Mouse (Mus musculus) heart, embryonic 10.5 days (tissue): ENCODE data around the gene Rfc1. TPM values are rescaled to one million over a fixed set of nuclear protein-coding genes. Genes with fewer than 3 reads are reported as not detected.
"Not testable (repeated sequence)": the region's sequence is repeated elsewhere in the genome, so short reads cannot be mapped to it uniquely, and the experiment has no call there.

ENCODE experiments used
- DNase-seq: peaks from one replicate; pipeline ENCODE4 v3.0.0-alpha.2; 2017; ENCODE audit warnings: low spot score
- H3K27ac ChIP-seq: fragments of 300-500 bp; sonication (generic); 2 replicates; pipeline ENCODE4 v1.5.1; 2016; ENCODE audit warnings: mild to moderate bottlenecking
- H3K27me3 ChIP-seq: fragments of 300-500 bp; sonication (generic); 2 replicates; pipeline ENCODE4 v1.6.1; 2016; ENCODE audit warnings: mild to moderate bottlenecking; ENCODE audit not compliant: poor library complexity, insufficient read depth, severe bottlenecking
- H3K36me3 ChIP-seq: fragments of 300-500 bp; sonication (generic); 2 replicates; pipeline ENCODE4 v1.6.1; 2016; ENCODE audit warnings: mild to moderate bottlenecking, moderate library complexity
- H3K4me1 ChIP-seq: fragments of 300-500 bp; sonication (generic); 2 replicates; pipeline ENCODE4 v1.6.1; 2016; ENCODE audit warnings: mild to moderate bottlenecking
- H3K4me3 ChIP-seq: fragments of 300-500 bp; sonication (generic); 2 replicates; pipeline ENCODE4 v1.5.1; 2016; ENCODE audit warnings: mild to moderate bottlenecking, moderate library complexity
- H3K9me3 ChIP-seq: fragments of 300-500 bp; sonication (generic); 2 replicates; pipeline ENCODE4 v1.6.1; 2016; ENCODE audit warnings: mild to moderate bottlenecking, moderate library complexity
- WGBS: fragments of 180-500 bp; shearing (Covaris S2); methylation state at CpG from one replicate; pipeline ENCODE4 v1.1.7; 2016; 5-methylcytosine and 5-hydroxymethylcytosine counted together
- polyA plus RNA-seq: library from polyadenylated mRNA; unstranded; fragments of >200 nt; fragmentation: Nextera tagmentation; extraction: Ambion mirVana; gene quantifications from 2 replicates; pipeline ENCODE4 v1.2.1, GENCODE M21; 2016

Rfc1 gene
- polyA plus RNA-seq, 1 experiment from 2014 or later: 68.1 TPM

- WGBS: 5% methylated on average over 8 of the region's 8 CpGs
- Histone ChIP-seq H3K27ac (peak overlapping the region; percentile 96), H3K9me3 (no peaks in the 10 kb centered on the region), H3K4me1 (peaks cover 17% of the 10 kb centered on the region; the same call in 1 of the 2 replicates), H3K4me3 (peak overlapping the region; percentile 96), H3K27me3 (no peaks in the 10 kb centered on the region), H3K36me3 (peaks cover 21% of the 10 kb centered on the region; the same call in 1 of the 2 replicates)
- no peak for DNase-seq
These were observed 682 bp downstream of the Rfc1 start for GRCm38 (mm10) chr5:65334788-65335187.

- peaks cover 21% of the 10 kb centered on the region; the same call in 1 of the 2 replicates for H3K36me3 ChIP-seq
- WGBS: 82% methylated on average over 3 of the region's 3 CpGs
These were observed 5.5 kb downstream of the Rfc1 start for GRCm38 (mm10) chr5:65329971-65330370.

GRCm38 (mm10) chr5:65326212-65326611 lies 9.3 kb downstream of the Rfc1 start:
- DNase-seq: no peak
- Histone ChIP-seq H3K4me1 (peaks cover 4% of the 10 kb centered on the region; the same call in 1 of the 2 replicates), H3K27me3 (no peaks in the 10 kb centered on the region), H3K4me3 (no peak overlapping the region), H3K9me3 (no peaks in the 10 kb centered on the region), H3K27ac (no peak overlapping the region), H3K36me3 (peaks cover 6% of the 10 kb centered on the region; the same call in 1 of the 2 replicates)
- WGBS: 72% methylated on average over 5 of the region's 5 CpGs

More at GRCm38 (mm10) chr5:65329971-65330370, 5.5 kb downstream of the Rfc1 start:
- H3K4me1 ChIP-seq: peaks cover 15% of the 10 kb centered on the region
- no peak overlapping the region for H3K27ac ChIP-seq
- no peak for DNase-seq
- H3K9me3 ChIP-seq: no peaks in the 10 kb centered on the region
- H3K4me3 ChIP-seq: no peak overlapping the region
- H3K27me3 ChIP-seq: no peaks in the 10 kb centered on the region

- Histone ChIP-seq H3K4me1 (peaks cover 4% of the 10 kb centered on the region; the same call in 1 of the 2 replicates), H3K27ac (no peak overlapping the region), H3K4me3 (no peak overlapping the region), H3K9me3 (no peaks in the 10 kb centered on the region), H3K36me3 (peaks cover 5% of the 10 kb centered on the region; the same call in 1 of the 2 replicates), H3K27me3 (no peaks in the 10 kb centered on the region)
- WGBS: 90% methylated on average over 3 of the region's 3 CpGs
- DNase-seq: peak; percentile 33
These were observed 10.6 kb downstream of the Rfc1 start for GRCm38 (mm10) chr5:65324758-65325355.

- no peaks in the 10 kb centered on the region for H3K9me3 ChIP-seq
- H3K4me1 ChIP-seq: peaks cover 4% of the 10 kb centered on the region; the same call in 1 of the 2 replicates
- H3K4me3 ChIP-seq: no peak overlapping the region
- DNase-seq: peak; percentile 48
- no peaks in the 10 kb centered on the region for H3K27me3 ChIP-seq
- WGBS: 93% methylated on average over 3 of the region's 3 CpGs
- peaks cover 5% of the 10 kb centered on the region for H3K36me3 ChIP-seq
- no peak overlapping the region for H3K27ac ChIP-seq
These were observed 11.2 kb downstream of the Rfc1 start for GRCm38 (mm10) chr5:65324271-65324670.

- H3K4me3 ChIP-seq: no peak overlapping the region
- peaks cover 25% of the 10 kb centered on the region for H3K36me3 ChIP-seq
- no peaks in the 10 kb centered on the region for H3K4me1 ChIP-seq
- H3K9me3 ChIP-seq: no peaks in the 10 kb centered on the region
- 78% methylated on average over 10 of the region's 10 CpGs for WGBS
- peak; percentile 72 for DNase-seq
- no peaks in the 10 kb centered on the region for H3K27me3 ChIP-seq
- H3K27ac ChIP-seq: no peak overlapping the region
These were observed 13.3 kb downstream of the Rfc1 start for GRCm38 (mm10) chr5:65322165-65322564.

GRCm38 (mm10) chr5:65319176-65319575 lies 16.3 kb downstream of the Rfc1 start:
- H3K27ac ChIP-seq: no peak overlapping the region
- H3K27me3 ChIP-seq: no peaks in the 10 kb centered on the region
- 85% methylated on average over 9 of the region's 9 CpGs for WGBS
- no peaks in the 10 kb centered on the region for H3K4me1 ChIP-seq
- peaks cover 48% of the 10 kb centered on the region for H3K36me3 ChIP-seq
- H3K9me3 ChIP-seq: no peaks in the 10 kb centered on the region
- peak; percentile 41 for DNase-seq
- no peak overlapping the region for H3K4me3 ChIP-seq

GRCm38 (mm10) chr5:65308866-65309265 lies 26.6 kb downstream of the Rfc1 start:
- Histone ChIP-seq H3K4me3 (no peak overlapping the region), H3K36me3 (peaks cover 60% of the 10 kb centered on the region), H3K9me3 (no peaks in the 10 kb centered on the region), H3K27ac (no peak overlapping the region), H3K4me1 (no peaks in the 10 kb centered on the region), H3K27me3 (no peaks in the 10 kb centered on the region)
- DNase-seq: no peak
- 91% methylated on average over 3 of the region's 3 CpGs for WGBS

GRCm38 (mm10) chr5:65308208-65308607 lies 27.3 kb downstream of the Rfc1 start:
- no peak overlapping the region for H3K4me3 ChIP-seq
- H3K9me3 ChIP-seq: no peaks in the 10 kb centered on the region
- no peaks in the 10 kb centered on the region for H3K4me1 ChIP-seq
- H3K27ac ChIP-seq: no peak overlapping the region
- WGBS: 94% methylated on average over 7 of the region's 7 CpGs
- no peaks in the 10 kb centered on the region for H3K27me3 ChIP-seq
- H3K36me3 ChIP-seq: peaks cover 60% of the 10 kb centered on the region
- DNase-seq: peak; percentile 51

- Histone ChIP-seq H3K36me3 (peaks cover 56% of the 10 kb centered on the region), H3K27me3 (no peaks in the 10 kb centered on the region), H3K9me3 (no peaks in the 10 kb centered on the region), H3K4me1 (no peaks in the 10 kb centered on the region), H3K27ac (no peak overlapping the region), H3K4me3 (no peak overlapping the region)
- 76% methylated on average over 9 of the region's 9 CpGs for WGBS
- DNase-seq: no peak
These were observed 30.0 kb downstream of the Rfc1 start for GRCm38 (mm10) chr5:65305516-65305915.

GRCm38 (mm10) chr5:65300121-65300520 lies 35.3 kb downstream of the Rfc1 start:
- Histone ChIP-seq H3K4me3 (no peak overlapping the region), H3K9me3 (no peaks in the 10 kb centered on the region), H3K27ac (no peak overlapping the region), H3K4me1 (0 out of 2 replicates have a peak, but pooled peaks cover 2% of the 10 kb centered on the region), H3K36me3 (peaks cover 74% of the 10 kb centered on the region), H3K27me3 (no peaks in the 10 kb centered on the region)
- 90% methylated on average over 9 of the region's 9 CpGs for WGBS
- no peak for DNase-seq

GRCm38 (mm10) chr5:65299623-65300022 lies 35.8 kb downstream of the Rfc1 start:
- not testable (repeated sequence) for H3K9me3 ChIP-seq, H3K4me1 ChIP-seq, H3K27ac ChIP-seq, H3K27me3 ChIP-seq, DNase-seq, H3K4me3 ChIP-seq
- 86% methylated on average over 1 of the region's 1 CpGs for WGBS
- peaks cover 73% of the 10 kb centered on the region for H3K36me3 ChIP-seq

GRCm38 (mm10) chr5:65298167-65298950 lies 37.1 kb downstream of the Rfc1 start:
- Histone ChIP-seq H3K36me3 (peaks cover 72% of the 10 kb centered on the region), H3K9me3 (no peaks in the 10 kb centered on the region), H3K27me3 (no peaks in the 10 kb centered on the region), H3K27ac (no peak overlapping the region), H3K4me1 (0 out of 2 replicates have a peak, but pooled peaks cover 2% of the 10 kb centered on the region), H3K4me3 (no peak overlapping the region)
- WGBS: 51% methylated on average over 7 of the region's 7 CpGs
- no peak for DNase-seq
